Mouse (Mus musculus): ENCODE data around the gene Ybx1. TPM values are rescaled to one million over a fixed set of nuclear protein-coding genes. Genes with fewer than 3 reads are reported as not detected.

Ybx1 gene
- polyA plus RNA-seq (2012) = 2,148 and 2,363 TPM in 2 replicates

DNA sequence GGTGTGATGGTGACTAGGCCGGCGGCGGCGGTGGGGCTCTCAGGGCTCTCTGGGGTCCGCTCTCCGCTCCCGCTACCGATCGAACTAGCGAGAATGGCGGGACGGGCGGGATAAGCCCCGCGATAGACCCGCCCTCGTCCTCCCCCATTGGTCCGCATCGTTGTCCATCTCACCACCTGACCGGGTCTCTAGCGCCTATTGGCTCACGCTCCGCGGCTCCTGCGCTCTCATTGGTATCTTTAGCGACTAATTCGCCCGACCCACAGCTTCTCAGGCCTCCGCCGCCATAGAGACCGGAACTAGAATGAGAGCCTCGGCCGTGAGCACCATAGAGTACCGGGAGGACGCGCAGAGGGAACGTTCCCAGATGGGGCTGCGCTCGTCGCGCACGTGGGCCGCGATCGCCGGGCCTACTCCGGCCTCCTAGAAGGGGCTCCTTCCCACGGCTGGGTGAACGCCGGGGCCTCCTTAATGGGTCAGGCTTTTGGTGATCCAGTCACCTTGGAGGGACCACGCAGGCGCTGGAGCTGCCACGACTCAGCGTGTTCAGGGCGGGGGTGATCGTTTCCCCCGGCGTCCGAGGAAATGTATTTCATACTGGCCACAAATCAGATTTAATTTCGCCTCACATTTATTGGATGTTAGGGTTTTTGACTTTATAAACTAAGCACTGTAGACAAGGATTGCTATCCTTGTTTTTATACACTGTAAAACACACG lies at the start of gene Ybx1:
TSS of gene Ybx1 (minus strand) at position 190 of the 719 bp plus-strand sequence.

DNA sequence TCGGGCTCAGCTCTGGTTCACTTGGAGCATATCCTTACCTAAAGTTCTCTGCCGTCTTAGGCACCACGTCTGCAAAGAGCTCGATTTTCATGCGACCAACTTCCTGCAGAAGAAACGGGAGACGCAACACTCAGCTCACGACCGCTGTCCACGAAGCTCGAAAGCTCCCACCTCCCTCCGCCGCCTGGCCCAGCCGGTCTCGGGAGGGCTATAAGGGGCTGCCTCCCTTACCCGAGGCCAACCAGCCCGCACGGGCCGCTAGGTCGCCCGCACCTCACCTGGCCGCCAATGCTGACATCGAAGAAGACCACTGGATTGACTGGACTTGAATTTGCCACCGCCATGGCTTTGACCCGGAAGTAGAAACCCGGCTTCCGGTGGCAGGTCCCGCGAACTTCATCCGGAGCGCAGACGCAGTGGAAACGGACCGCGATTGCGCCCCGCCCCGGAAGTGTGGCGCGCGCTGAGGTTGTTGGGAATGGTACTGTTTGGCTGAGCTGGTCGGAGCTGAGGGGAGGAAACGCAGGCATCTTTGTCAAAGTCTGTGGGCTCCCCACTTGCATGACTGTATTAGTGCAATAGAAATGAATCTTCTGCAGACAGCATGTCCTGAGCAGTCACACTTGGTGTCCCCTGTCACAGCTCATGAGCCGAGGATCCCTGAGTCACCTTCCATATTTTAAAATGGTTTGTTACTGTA lies 25.9 kb upstream of the Ybx1 start, which contains the start of gene Ppih:
TSS of gene Ppih (minus strand) at position 416 of the 700 bp plus-strand sequence.

DNA sequence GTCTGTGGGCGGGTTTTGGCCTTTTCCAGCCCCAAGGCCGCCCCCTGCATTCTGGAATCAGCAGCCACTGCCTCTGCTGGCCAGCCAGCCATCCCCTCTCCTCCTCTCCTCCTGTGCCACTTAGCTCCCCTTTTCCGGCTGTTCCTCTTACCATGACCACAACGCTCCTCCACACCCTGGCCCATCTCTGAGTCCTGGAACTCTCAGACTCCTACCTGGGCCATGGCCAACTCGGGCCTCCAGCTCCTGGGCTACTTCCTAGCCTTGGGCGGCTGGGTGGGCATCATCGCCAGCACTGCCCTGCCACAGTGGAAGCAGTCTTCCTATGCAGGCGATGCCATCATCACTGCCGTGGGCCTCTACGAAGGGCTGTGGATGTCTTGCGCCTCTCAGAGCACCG lies 39.1 kb downstream of the Ybx1 start, which contains the start of gene Cldn19:
TSS of gene Cldn19 (plus strand) at position 64 of the 400 bp plus-strand sequence.

DNA sequence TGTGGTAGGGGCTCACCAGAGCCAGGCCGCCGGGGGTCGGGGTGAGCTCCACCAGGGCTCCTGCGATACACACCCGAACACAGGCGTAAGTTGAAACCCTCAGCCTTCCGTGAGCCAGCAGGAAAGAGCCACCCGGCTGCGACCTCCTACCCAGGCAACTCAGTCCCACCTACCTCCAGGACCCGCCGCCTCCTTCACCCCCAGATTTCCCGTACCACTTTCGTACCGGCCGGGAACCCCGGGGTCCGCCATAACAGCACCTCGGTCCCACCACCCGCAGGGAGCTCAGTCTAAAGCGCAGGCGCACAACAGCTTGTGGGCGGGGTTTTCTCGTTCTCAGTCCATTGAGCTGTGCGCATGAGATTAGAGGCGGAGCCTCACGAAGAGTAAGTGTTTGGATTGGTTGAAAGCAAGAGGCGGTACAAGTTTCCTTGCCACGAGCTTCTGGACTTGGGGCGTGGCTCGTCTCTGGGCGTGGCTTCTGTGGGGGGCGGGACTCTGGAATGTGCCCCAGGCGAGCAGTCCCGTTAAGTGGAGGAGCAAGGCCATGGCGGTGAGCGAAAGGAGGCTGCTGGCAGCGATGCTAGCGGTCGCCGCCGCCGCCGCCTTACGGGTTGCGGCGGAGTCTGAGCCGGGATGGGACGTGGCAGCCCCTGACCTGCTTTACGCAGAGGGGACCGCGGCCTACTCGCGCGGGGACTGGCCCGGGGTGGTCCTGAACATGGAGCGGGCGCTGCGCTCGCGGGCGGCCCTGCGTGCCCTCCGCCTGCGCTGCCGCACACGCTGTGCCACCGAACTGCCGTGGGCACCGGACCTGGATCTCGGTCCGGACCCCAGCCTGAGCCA lies 61.8 kb downstream of the Ybx1 start, which contains the start of the genes AU022252 and P3h1:
TSS of gene AU022252 (minus strand) at position 303 of the 846 bp plus-strand sequence.
TSS of gene P3h1 (plus strand) at position 506 of the 846 bp plus-strand sequence.

Other genes starting within 250 kb of the Ybx1 start
- gene Slc2a1, start 185.9 kb downstream of the Ybx1 start, polyA plus RNA-seq (2012) = 24.4 and 31.9 TPM in 2 replicates
- 5.0 and 5.8 TPM in 2 replicates for gene Zfp691, start 120.4 kb downstream of the Ybx1 start, polyA plus RNA-seq (2012)
- gene Ermap, start 104.6 kb downstream of the Ybx1 start, polyA plus RNA-seq (2012) = 16.4 and 22.6 TPM in 2 replicates
- gene Svbp, start 99.3 kb downstream of the Ybx1 start, polyA plus RNA-seq (2012) = 112 and 123 TPM in 2 replicates
- gene Tmem269, start 76.4 kb downstream of the Ybx1 start, polyA plus RNA-seq (2012) = not detected in 2 replicates
- 5.1 and 9.7 TPM in 2 replicates for gene AU022252, start 61.9 kb downstream of the Ybx1 start, polyA plus RNA-seq (2012)
- gene P3h1, start 61.7 kb downstream of the Ybx1 start, polyA plus RNA-seq (2012) = 15.2 and 19.0 TPM in 2 replicates
- gene Cldn19, start 39.2 kb downstream of the Ybx1 start, polyA plus RNA-seq (2012) = not detected in 2 replicates
- gene Ppih, start 25.9 kb upstream of the Ybx1 start, polyA plus RNA-seq (2012) = 2.2 and 2.7 TPM in 2 replicates
- gene Ccdc30, start 120.9 kb upstream of the Ybx1 start, polyA plus RNA-seq (2012) = 0.10 and 0.79 TPM in 2 replicates
- gene Ppcs, start 127.8 kb upstream of the Ybx1 start, polyA plus RNA-seq (2012) = 4.2 and 6.6 TPM in 2 replicates
- 0.03 and 0.09 TPM in 2 replicates for gene Zmynd12, start 128.2 kb upstream of the Ybx1 start, polyA plus RNA-seq (2012)
- not detected in 2 replicates for gene Rimkla, start 198.0 kb upstream of the Ybx1 start, polyA plus RNA-seq (2012)
- 9.5 and 13.4 TPM in 2 replicates for gene Foxj3, start 242.4 kb upstream of the Ybx1 start, polyA plus RNA-seq (2012)
- gene Frg2f1, start 244.9 kb upstream of the Ybx1 start, polyA plus RNA-seq (2012) = 9.3 and 13.4 TPM in 2 replicates